Mouse (Mus musculus) thymus, adult 2 months (tissue): ENCODE data around the gene Trappc2l. TPM values are rescaled to one million over a fixed set of nuclear protein-coding genes. Genes with fewer than 3 reads are reported as not detected.

ENCODE experiments used
- DNase-seq: peaks from one replicate; pipeline ENCODE4 v3.0.0; 2021
- H3K27ac ChIP-seq: fragments of 200-500 bp; 2 replicates; pipeline ENCODE4 v1.5.1; 2012; ENCODE audit warnings: low read length, control low read depth; ENCODE audit not compliant: control insufficient read depth, insufficient read depth
- H3K27me3 ChIP-seq: fragments of 200-500 bp; 2 replicates; pipeline ENCODE4 v1.6.1; 2012; ENCODE audit warnings: mild to moderate bottlenecking, low read length, moderate library complexity, mixed read lengths; ENCODE audit not compliant: control insufficient read depth, insufficient read depth
- H3K36me3 ChIP-seq: fragments of 200-500 bp; 2 replicates; pipeline ENCODE4 v1.6.1; 2012; ENCODE audit warnings: mild to moderate bottlenecking, low read length, moderate library complexity; ENCODE audit not compliant: control insufficient read depth, insufficient read depth
- H3K4me1 ChIP-seq: fragments of 200-500 bp; replicated peaks from 2 replicates; pipeline ENCODE4 v1.6.1; 2012; ENCODE audit warnings: low read length; ENCODE audit not compliant: control insufficient read depth, insufficient read depth
- H3K4me3 ChIP-seq: fragments of 200-500 bp; 2 replicates; pipeline ENCODE4 v1.5.1; 2012; ENCODE audit warnings: mild to moderate bottlenecking, low read length, control low read depth, moderate library complexity; ENCODE audit not compliant: control insufficient read depth, insufficient read depth
- CTCF ChIP-seq: fragments of 200-500 bp; IDR thresholded peaks from 2 replicates; pipeline ENCODE4 v1.5.1; 2012; ENCODE audit warnings: mild to moderate bottlenecking, control low read depth, low read length, moderate library complexity, borderline replicate concordance; ENCODE audit not compliant: control insufficient read depth, poor library complexity, insufficient read depth; ENCODE audit errors: extremely low read depth
- POLR2A ChIP-seq: fragments of 200-500 bp; IDR thresholded peaks from 2 replicates; pipeline ENCODE4 v1.6.1; 2012; ENCODE audit warnings: mild to moderate bottlenecking, low read length, control low read depth, moderate library complexity; ENCODE audit not compliant: control insufficient read depth, poor library complexity, insufficient read depth; ENCODE audit errors: extremely low read depth
- WGBS: fragments of 180-500 bp; shearing (Covaris S2); methylation state at CpG from one replicate; pipeline ENCODE4 v1.1.7; 2018; 5-methylcytosine and 5-hydroxymethylcytosine counted together
- polyA plus RNA-seq: library from polyadenylated mRNA; depleted of rRNA; stranded (reverse); fragments of >200 nt; gene quantifications from 2 replicates; pipeline ENCODE4 v1.2.3, GENCODE M21; 2012

The Trappc2l gene
- polyA plus RNA-seq, 1 experiment = 133 TPM

DNA sequence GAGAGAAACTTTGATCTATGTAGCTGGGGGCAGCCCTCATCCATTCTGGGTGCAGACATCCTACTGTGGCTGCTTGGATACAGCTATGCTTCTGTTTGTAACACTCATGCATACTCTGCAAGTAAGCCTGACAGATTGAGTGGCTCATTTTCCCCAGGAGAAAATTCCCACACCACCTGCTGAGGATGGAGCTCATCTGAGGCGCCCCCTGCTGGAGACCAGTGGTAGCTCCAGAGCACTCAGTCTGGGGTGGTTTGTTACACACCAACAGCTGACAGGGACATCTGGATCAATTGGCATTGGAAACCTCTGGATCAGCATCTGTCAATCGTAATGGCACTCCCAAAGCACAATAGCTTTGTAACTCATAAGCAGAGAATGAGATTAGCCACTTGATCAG lies 48.6 kb downstream of the Trappc2l start:
- WGBS = 88% methylated on average over 2 of the region's 2 CpGs
- peaks cover 5% of the 10 kb centered on the region; the same call in 1 of the 2 replicates for H3K36me3 ChIP-seq
- H3K27me3 ChIP-seq = no peaks in the 10 kb centered on the region
- no peak overlapping the region for H3K4me3 ChIP-seq
- peaks cover 22% of the 10 kb centered on the region for H3K4me1 ChIP-seq
- H3K27ac ChIP-seq = no peak overlapping the region
- TF ChIP-seq POLR2A (no peak), CTCF (peak; percentile 76; the same call in 1 of the 2 replicates)
- no peak for DNase-seq

DNA sequence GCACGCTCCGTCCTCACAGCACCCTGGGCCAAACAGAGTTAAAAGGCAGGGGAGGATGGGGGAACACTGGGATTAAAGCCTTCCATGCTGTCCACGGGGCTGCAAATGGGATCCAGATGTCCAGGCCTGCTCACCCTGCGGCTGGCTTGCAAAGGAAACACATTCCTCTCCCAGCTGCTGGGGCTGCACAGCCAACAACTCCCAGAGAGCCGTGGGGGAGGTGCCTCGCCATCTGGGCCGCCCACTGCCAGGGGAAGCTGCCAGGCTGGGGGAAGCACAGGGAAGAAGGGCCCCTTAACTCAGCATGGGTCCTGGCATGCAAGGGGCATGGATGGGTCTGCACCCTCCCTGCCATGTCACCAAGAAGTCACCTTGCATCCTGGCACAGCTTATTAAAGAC lies 49.7 kb downstream of the Trappc2l start:
- no peak overlapping the region for H3K4me3 ChIP-seq
- no peak overlapping the region for H3K27ac ChIP-seq
- WGBS = 58% methylated on average over 7 of the region's 7 CpGs
- H3K36me3 ChIP-seq = peaks cover 5% of the 10 kb centered on the region; the same call in 1 of the 2 replicates
- DNase-seq = no peak
- no peaks in the 10 kb centered on the region for H3K27me3 ChIP-seq
- no peak for TF ChIP-seq POLR2A
- no peak for TF ChIP-seq CTCF
- H3K4me1 ChIP-seq = peaks cover 32% of the 10 kb centered on the region

DNA sequence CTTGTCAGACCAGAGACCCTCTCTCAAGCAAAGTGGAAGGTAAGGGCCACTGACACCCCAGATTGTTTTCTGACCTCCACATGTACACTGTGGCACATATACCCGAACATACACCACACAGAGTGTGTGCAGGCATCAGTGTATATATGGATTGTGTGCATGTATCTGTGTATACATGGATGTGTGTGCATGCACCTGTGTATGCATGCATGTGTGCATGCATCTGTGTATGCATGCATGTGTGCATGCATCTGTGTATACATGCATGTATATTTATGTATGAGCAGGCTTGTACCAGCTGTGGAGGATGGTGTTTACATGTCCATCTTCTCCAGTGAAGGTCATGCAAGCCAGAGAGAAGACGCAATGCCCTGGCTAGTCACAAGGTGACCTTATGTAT lies 50.5 kb downstream of the Trappc2l start:
- no peak for TF ChIP-seq CTCF
- TF ChIP-seq POLR2A = no peak
- WGBS = 89% methylated on average over 2 of the region's 2 CpGs
- peaks cover 40% of the 10 kb centered on the region for H3K4me1 ChIP-seq

DNA sequence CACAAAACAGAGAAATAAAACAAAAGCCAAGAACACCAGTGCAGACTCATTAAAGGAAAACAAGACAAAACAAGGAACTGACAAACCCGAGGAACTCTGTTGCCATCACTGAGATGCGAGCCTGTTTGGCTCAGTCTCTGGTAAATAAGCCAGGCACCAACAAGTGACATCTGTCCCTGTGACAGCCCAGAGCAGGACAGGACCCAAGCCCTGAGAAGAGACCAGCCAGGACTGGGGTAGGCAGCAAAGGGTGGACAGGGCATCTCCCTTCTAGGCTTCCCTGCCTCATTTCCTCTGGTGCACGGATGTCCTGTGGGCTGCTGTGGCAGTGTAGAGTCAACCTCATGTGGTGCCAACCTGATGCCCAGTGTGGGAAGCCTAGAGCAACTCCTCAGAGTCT lies 51.7 kb downstream of the Trappc2l start:
- peaks cover 5% of the 10 kb centered on the region; the same call in 1 of the 2 replicates for H3K36me3 ChIP-seq
- peaks cover 52% of the 10 kb centered on the region for H3K4me1 ChIP-seq
- H3K27me3 ChIP-seq = no peaks in the 10 kb centered on the region
- no peak for DNase-seq
- TF ChIP-seq CTCF (no peak), POLR2A (no peak)
- 44% methylated on average over 3 of the region's 3 CpGs for WGBS
- no peak overlapping the region for H3K4me3 ChIP-seq
- no peak overlapping the region for H3K27ac ChIP-seq

More for the DNA sequence above, 50.5 kb downstream of the Trappc2l start:
- Histone ChIP-seq H3K27ac (no peak overlapping the region), H3K4me3 (no peak overlapping the region), H3K27me3 (no peaks in the 10 kb centered on the region), H3K36me3 (peaks cover 5% of the 10 kb centered on the region; the same call in 1 of the 2 replicates)
- no peak for DNase-seq

DNA sequence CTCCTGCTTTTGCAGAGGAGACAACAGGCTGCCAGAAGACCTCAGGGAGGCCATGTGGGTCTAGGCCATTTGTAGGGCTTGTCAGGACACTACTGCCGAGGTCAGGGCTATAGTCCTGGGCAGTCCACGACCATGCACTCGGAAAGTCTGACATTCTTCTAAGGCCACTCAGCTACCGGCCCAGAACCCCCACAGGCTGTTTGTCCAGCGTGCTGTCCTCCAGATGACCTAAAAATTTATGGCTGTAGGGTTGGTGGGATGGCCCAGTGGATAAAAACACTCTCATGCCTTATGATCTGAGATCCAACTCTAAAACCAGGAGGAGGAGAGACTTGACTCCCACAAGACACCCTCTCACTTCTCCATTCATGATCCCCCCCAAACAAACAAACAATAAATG lies 52.2 kb downstream of the Trappc2l start:
- H3K4me1 ChIP-seq = peaks cover 52% of the 10 kb centered on the region
- DNase-seq = no peak
- no peak overlapping the region for H3K4me3 ChIP-seq
- H3K27ac ChIP-seq = no peak overlapping the region
- WGBS = 85% methylated on average over 5 of the region's 5 CpGs
- peaks cover 2% of the 10 kb centered on the region; the same call in 1 of the 2 replicates for H3K36me3 ChIP-seq
- no peak for TF ChIP-seq POLR2A
- TF ChIP-seq CTCF = no peak
- no peaks in the 10 kb centered on the region for H3K27me3 ChIP-seq

DNA sequence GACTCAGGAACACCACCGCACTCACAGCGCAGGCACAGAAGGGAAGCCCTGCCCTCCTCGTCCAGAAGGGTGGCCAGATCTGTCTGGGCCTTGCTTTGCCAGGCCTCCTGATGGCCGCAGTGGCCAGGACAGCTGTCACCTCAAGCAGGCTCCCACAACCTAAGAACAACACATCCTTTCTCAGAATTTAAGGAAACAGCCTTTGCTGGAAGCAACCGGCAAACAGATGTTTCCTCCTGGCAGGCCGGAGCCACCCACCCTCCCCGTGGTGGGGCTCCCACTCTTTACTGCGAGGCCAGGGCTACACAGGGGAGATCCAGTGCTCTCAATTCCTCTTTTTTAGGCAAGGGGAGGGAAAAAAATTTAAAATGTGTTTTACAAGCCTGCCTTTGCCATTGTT lies 53.8 kb downstream of the Trappc2l start:
- no peaks in the 10 kb centered on the region for H3K36me3 ChIP-seq
- DNase-seq = no peak
- H3K27ac ChIP-seq = 0 out of 2 replicates have a peak overlapping the region, but pooled peaks have one; percentile 9
- H3K4me1 ChIP-seq = peaks cover 52% of the 10 kb centered on the region
- TF ChIP-seq CTCF = no peak
- TF ChIP-seq POLR2A = no peak
- 30% methylated on average over 8 of the region's 8 CpGs for WGBS
- H3K27me3 ChIP-seq = no peaks in the 10 kb centered on the region
- H3K4me3 ChIP-seq = no peak overlapping the region
